Mouse (Mus musculus) lung, postnatal 0 days (tissue): ENCODE results near the gene Ttc39d.

Experiments used
- CTCF ChIP-seq: IDR thresholded peaks from 2 replicates; pipeline ENCODE4 v1.5.1; 2016; ENCODE audit warnings: antibody characterized with exemption, mild to moderate bottlenecking
- EP300 ChIP-seq: IDR thresholded peaks from 2 replicates; pipeline ENCODE4 v1.6.1; 2016; ENCODE audit warnings: antibody characterized with exemption, mild to moderate bottlenecking, control low read depth

- no peak for TF ChIP-seq CTCF
- TF ChIP-seq EP300, result no peak
Measured at GRCm38 (mm10) chr17:80267065-80267464, 59.8 kb downstream of the Ttc39d start.
